Mouse (Mus musculus) hindbrain, postnatal 0 days (tissue): ENCODE data around the gene St8sia2. TPM values are rescaled to one million over a fixed set of nuclear protein-coding genes. Genes with fewer than 3 reads are reported as not detected.
A peak's percentile ranks its signal among the peaks of the same experiment; 100 is the strongest.

Source experiments
- ATAC-seq: fragments of 200-750 bp; cut with Nextera tagmentation; 2 replicates; pipeline ENCODE4 v1.8.0; 2017; ENCODE audit warnings: mild to moderate bottlenecking, moderate TSS enrichment, moderate library complexity
- DNase-seq: peaks from one replicate; pipeline ENCODE4 v3.0.0-alpha.2; 2015; ENCODE audit warnings: low spot score
- H3K27ac ChIP-seq: fragments of 300-500 bp; sonication (generic); 2 replicates; pipeline ENCODE4 v1.5.1; 2014; ENCODE audit warnings: mild to moderate bottlenecking
- H3K27me3 ChIP-seq: fragments of 300-500 bp; sonication (generic); 2 replicates; pipeline ENCODE4 v1.6.1; 2014; ENCODE audit warnings: low read length, mixed read lengths; ENCODE audit not compliant: insufficient read depth
- H3K36me3 ChIP-seq: fragments of 300-500 bp; sonication (generic); 2 replicates; pipeline ENCODE4 v1.6.1; 2014; ENCODE audit warnings: low read length, mixed read lengths; ENCODE audit not compliant: insufficient read depth
- H3K4me1 ChIP-seq: fragments of 300-500 bp; sonication (generic); 2 replicates; pipeline ENCODE4 v1.6.1; 2014; ENCODE audit warnings: antibody characterized with exemption, low read length, mixed read lengths; ENCODE audit not compliant: insufficient read depth
- H3K4me2 ChIP-seq: fragments of 300-500 bp; sonication (generic); 2 replicates; pipeline ENCODE4 v1.6.1; 2014; ENCODE audit warnings: low read depth, mild to moderate bottlenecking, low read length, moderate library complexity, mixed read lengths
- H3K4me3 ChIP-seq: fragments of 300-500 bp; sonication (generic); 2 replicates; pipeline ENCODE4 v1.5.1; 2014; ENCODE audit warnings: low read length
- H3K9ac ChIP-seq: fragments of 300-500 bp; sonication (generic); replicated peaks from 2 replicates; pipeline ENCODE4 v1.6.1; 2014; ENCODE audit warnings: mild to moderate bottlenecking, low read length, moderate library complexity, mixed read lengths
- H3K9me3 ChIP-seq: fragments of 300-500 bp; sonication (generic); 2 replicates; pipeline ENCODE4 v1.6.1; 2016; ENCODE audit warnings: low read length, mixed read lengths
- CTCF ChIP-seq: IDR thresholded peaks from 2 replicates; pipeline ENCODE4 v1.5.1; 2016; ENCODE audit warnings: antibody characterized with exemption, control low read depth, low read depth
- WGBS: fragments of 180-500 bp; shearing (Covaris S2); extraction: QIAGEN DNeasy Blood & Tissue Kit; methylation state at CpG from one replicate; pipeline ENCODE4 v1.1.7; 2014; 5-methylcytosine and 5-hydroxymethylcytosine counted together
- polyA plus RNA-seq: library from polyadenylated mRNA; unstranded; fragments of >200 nt; fragmentation: Nextera tagmentation; extraction: Ambion mirVana; gene quantifications from 2 replicates; pipeline ENCODE4 v1.2.1, GENCODE M21; 2015
- total RNA-seq: library from RNA; depleted of rRNA; stranded (reverse); fragments of >200 nt; gene quantifications from 2 replicates; pipeline ENCODE4 v1.2.3, GENCODE M21; 2014

The St8sia2 gene
- total and polyA plus RNA-seq, 2 experiments from 2014 or later = 45.1 to 54.8 TPM

DNA sequence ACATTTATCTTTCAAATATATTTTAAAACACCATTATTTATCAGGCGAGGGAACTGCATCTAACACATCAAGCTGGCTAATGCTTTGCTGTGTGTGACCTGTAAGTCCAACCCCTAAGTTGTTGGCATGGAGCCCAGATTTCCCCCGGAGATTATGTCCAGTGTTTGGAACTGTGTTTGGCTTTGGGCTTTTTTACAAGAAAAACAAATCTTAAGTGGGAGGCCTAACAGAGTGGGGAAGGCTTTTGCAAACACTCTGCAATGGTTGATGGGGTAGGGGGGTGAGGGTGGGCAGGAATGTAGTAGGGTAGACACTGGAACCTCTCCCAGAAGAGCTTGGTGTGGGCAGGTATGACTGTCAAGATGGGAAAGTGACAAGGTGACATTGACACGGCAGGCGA, 71.8 kb downstream of the St8sia2 start:
- ATAC-seq = peak; percentile 46; the same call in 1 of the 2 replicates
- H3K27ac ChIP-seq = peak overlapping the region; percentile 45; the same call in 1 of the 2 replicates
- no peak overlapping the region for H3K9ac ChIP-seq
- H3K36me3 ChIP-seq = no peaks in the 10 kb centered on the region; the same call in 1 of the 2 replicates
- H3K9me3 ChIP-seq = no peaks in the 10 kb centered on the region
- no peak overlapping the region for H3K4me2 ChIP-seq
- no peak for TF ChIP-seq CTCF
- H3K27me3 ChIP-seq = no peaks in the 10 kb centered on the region
- H3K4me1 ChIP-seq = peaks cover 5% of the 10 kb centered on the region; the same call in 1 of the 2 replicates
- 21% methylated on average over 4 of the region's 4 CpGs for WGBS
- no peak overlapping the region for H3K4me3 ChIP-seq
- peak; percentile 82 for DNase-seq

DNA sequence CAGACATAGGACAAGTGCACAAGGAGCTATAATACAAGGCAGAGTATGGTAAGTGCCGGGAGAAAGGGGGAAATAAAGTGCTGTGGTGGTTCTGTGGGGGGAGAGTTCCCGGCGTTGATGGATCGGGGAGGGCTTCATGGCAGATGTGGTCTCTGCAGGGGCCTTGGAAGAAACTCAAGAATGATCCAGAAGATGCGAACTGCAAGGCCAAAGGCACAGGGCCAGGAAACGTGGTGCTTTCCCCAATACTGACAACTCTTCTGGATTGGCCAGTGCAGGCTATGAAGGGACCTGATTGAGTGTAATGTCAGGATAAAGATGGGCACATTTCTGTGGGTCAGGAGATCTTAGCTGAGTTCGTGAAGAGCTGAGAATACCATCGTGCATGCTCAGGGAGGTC, 74.3 kb downstream of the St8sia2 start:
- H3K9ac ChIP-seq = no peak overlapping the region
- 63% methylated on average over 8 of the region's 8 CpGs for WGBS
- no peaks in the 10 kb centered on the region for H3K36me3 ChIP-seq
- H3K4me1 ChIP-seq = peaks cover 5% of the 10 kb centered on the region; the same call in 1 of the 2 replicates
- ATAC-seq (no peak), DNase-seq (no peak)
- no peak overlapping the region for H3K4me2 ChIP-seq
- H3K4me3 ChIP-seq = no peak overlapping the region
- H3K9me3 ChIP-seq = no peaks in the 10 kb centered on the region
- no peaks in the 10 kb centered on the region for H3K27me3 ChIP-seq
- no peak overlapping the region for H3K27ac ChIP-seq
- TF ChIP-seq CTCF = no peak

DNA sequence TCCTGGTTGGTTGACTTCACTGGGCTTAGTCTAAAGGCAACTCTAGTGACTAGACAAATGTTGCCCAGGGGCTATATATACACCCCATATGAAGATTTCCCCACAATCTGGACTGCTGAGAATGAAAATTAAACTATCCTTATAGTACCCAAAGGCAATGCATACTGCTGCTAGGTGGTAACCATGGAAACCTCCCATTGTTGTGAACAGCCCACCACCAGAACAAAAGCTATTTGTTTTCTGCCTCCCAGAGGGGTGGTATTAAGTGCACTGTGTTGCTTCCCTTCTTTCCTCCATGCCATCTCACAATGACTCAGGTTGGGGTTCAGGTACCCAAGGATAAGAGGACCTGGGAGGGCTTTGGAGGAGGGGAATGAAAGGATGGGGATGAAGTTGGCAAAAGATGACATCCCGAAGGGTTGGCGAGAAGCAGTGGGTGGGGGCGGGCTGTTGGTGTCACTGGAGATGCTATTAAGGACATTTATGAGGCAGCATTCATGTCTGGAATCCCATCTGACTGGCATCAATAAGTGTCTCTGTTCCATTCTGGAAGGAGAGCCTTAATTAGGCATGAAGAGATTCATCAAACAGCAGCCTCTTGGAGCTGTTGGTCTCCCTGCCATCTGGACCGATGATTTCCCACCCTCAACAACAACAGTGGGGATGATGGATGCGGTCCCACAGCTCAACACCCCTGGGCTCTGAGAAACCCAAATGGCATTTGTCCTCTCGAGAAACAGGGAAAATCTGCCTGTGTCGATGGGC, 75.3 kb downstream of the St8sia2 start:
- 0 out of 2 replicates have a peak, but pooled peaks have one; percentile 25 for ATAC-seq
- H3K27ac ChIP-seq = no peak overlapping the region; the same call in 1 of the 2 replicates

DNA sequence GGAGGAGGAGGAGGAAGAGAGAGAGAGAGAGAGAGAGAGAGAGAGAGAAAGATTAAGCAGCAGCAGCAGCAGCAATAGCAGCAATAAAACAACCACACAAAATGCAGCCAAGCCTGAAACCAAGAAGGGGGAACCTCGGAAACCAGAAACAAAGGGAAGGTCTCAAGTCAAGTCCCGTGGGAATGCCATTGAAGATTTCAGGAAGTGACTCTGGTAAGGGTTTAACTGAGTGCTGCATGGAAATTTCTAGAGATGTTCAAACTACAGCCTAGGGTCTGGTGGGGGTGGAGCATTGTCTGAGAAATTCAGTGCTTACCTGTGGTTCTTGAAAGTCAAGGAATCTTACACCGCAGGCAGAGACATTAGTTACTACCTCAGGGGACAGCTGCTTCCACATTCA, 77.4 kb downstream of the St8sia2 start:
- DNase-seq (no peak), ATAC-seq (no peak)
- Histone ChIP-seq H3K4me3 (no peak overlapping the region), H3K4me2 (no peak overlapping the region), H3K4me1 (peaks cover 5% of the 10 kb centered on the region; the same call in 1 of the 2 replicates), H3K27me3 (no peaks in the 10 kb centered on the region), H3K9ac (no peak overlapping the region), H3K36me3 (no peaks in the 10 kb centered on the region), H3K9me3 (no peaks in the 10 kb centered on the region), H3K27ac (no peak overlapping the region)
- WGBS = 45% methylated on average over 3 of the region's 3 CpGs
- no peak for TF ChIP-seq CTCF

More for the DNA sequence above, 75.3 kb downstream of the St8sia2 start:
- DNase-seq = peak; percentile 44
- H3K9me3 ChIP-seq = no peaks in the 10 kb centered on the region
- no peaks in the 10 kb centered on the region for H3K36me3 ChIP-seq
- H3K4me1 ChIP-seq = peaks cover 5% of the 10 kb centered on the region; the same call in 1 of the 2 replicates
- H3K4me3 ChIP-seq = no peak overlapping the region
- no peak for TF ChIP-seq CTCF
- no peak overlapping the region for H3K9ac ChIP-seq
- no peak overlapping the region for H3K4me2 ChIP-seq
- 30% methylated on average over 7 of the region's 7 CpGs for WGBS
- H3K27me3 ChIP-seq = no peaks in the 10 kb centered on the region

DNA sequence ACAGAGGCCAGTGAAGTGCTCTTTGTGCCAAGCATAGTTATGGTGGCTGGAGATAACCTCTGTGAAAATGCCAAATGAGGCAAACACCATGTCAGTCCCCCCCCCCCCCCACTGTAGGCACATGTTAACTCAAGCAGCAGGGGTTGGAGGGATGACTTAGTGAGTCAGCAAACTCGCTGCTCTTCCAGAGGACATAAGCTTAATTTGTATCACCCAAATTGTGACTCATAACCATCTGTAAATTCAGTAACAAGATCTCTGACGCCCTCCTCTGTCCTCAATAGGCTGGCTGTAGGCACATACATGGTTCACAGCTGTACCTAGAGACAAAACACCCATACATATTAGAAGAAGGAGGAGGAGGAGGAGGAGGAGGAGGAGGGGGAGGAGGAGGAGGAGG, 77.8 kb downstream of the St8sia2 start:
- H3K4me3 ChIP-seq = no peak overlapping the region
- no peaks in the 10 kb centered on the region for H3K27me3 ChIP-seq
- H3K36me3 ChIP-seq = no peaks in the 10 kb centered on the region
- ATAC-seq (no peak), DNase-seq (no peak)
- WGBS = 71% methylated on average over 2 of the region's 2 CpGs
- no peaks in the 10 kb centered on the region for H3K9me3 ChIP-seq
- TF ChIP-seq CTCF = no peak
- H3K9ac ChIP-seq = no peak overlapping the region
- peaks cover 5% of the 10 kb centered on the region; the same call in 1 of the 2 replicates for H3K4me1 ChIP-seq
- no peak overlapping the region for H3K4me2 ChIP-seq
- no peak overlapping the region for H3K27ac ChIP-seq

DNA sequence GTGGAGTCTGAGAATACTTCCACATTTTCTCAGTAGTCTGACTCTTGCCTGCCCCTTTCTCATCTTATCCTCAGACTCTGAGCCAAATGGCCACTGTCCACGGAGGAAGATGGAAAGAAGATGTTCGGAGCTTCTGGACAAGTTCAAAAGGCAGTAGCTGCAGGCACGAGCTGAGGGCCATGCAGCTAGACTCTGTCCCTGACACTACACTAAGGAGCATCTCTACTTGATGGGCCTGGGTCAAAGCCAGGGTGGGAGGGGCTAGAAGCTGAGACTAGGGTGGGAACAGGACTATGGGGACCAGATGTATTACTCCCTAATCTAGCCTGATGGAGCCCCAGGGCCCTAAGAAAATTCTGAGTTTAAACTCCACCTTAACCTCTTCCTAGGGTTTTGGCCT, 80.5 kb downstream of the St8sia2 start:
- DNase-seq = no peak
- Histone ChIP-seq H3K4me2 (no peak overlapping the region), H3K4me1 (no peaks in the 10 kb centered on the region), H3K9ac (no peak overlapping the region), H3K36me3 (no peaks in the 10 kb centered on the region), H3K9me3 (no peaks in the 10 kb centered on the region), H3K27ac (no peak overlapping the region), H3K27me3 (no peaks in the 10 kb centered on the region), H3K4me3 (no peak overlapping the region)
- ATAC-seq = no peak
- WGBS = 67% methylated on average over 3 of the region's 3 CpGs
- TF ChIP-seq CTCF = no peak
